Mouse (Mus musculus) ES-E14 (cell line): ENCODE data around the gene Ccz1. TPM values are rescaled to one million over a fixed set of nuclear protein-coding genes. Genes with fewer than 3 reads are reported as not detected.

ENCODE experiments used
- DNase-seq: peaks from one replicate; pipeline ENCODE4 v3.0.0-alpha.2; 2013; ENCODE audit warnings: low read depth, low spot score
- H3K27ac ChIP-seq: 2 replicates; pipeline ENCODE4 v1.5.1; 2012; ENCODE audit warnings: low read depth, mild to moderate bottlenecking, low read length, moderate library complexity, mixed read lengths; ENCODE audit not compliant: poor library complexity, insufficient read depth, severe bottlenecking
- H3K36me3 ChIP-seq: 2 replicates; pipeline ENCODE4 v1.6.1; 2012; ENCODE audit warnings: mild to moderate bottlenecking, low read length, moderate library complexity, mixed read lengths; ENCODE audit not compliant: control insufficient read depth, poor library complexity, insufficient read depth, severe bottlenecking
- H3K4me1 ChIP-seq, 2 experiments: fragments of 150-350 bp in 1 of 2; sonication (generic) in 1 of 2; 2 replicates each; pipeline ENCODE4 v1.6.1; 2012; ENCODE audit warnings: low read length in 2 of 2, mild to moderate bottlenecking in 1 of 2, mixed read lengths in 1 of 2; ENCODE audit not compliant: control insufficient read depth in 2 of 2, insufficient read depth in 2 of 2, poor library complexity in 1 of 2
- H3K4me3 ChIP-seq, 2 experiments: fragments of 150-350 bp in 1 of 2; sonication (generic) in 1 of 2; 2 replicates each; pipeline ENCODE4 v1.5.1; 2012; ENCODE audit warnings: low read length in 2 of 2, low read depth in 1 of 2, mild to moderate bottlenecking in 1 of 2, mixed read lengths in 1 of 2; ENCODE audit not compliant: insufficient read depth in 1 of 2, poor library complexity in 1 of 2, severe bottlenecking in 1 of 2
- H3K9ac ChIP-seq: 2 replicates; pipeline ENCODE4 v1.6.1; 2012; ENCODE audit warnings: low read depth, mild to moderate bottlenecking, low read length, mixed read lengths; ENCODE audit not compliant: poor library complexity, insufficient read depth, severe bottlenecking
- H3K9me3 ChIP-seq: fragments of 150-350 bp; sonication (generic); 2 replicates; pipeline ENCODE4 v1.6.1; 2012; ENCODE audit warnings: low read depth, mild to moderate bottlenecking, low read length; ENCODE audit not compliant: control insufficient read depth, insufficient read depth
- CHD2 ChIP-seq: IDR thresholded peaks from 2 replicates; pipeline ENCODE4 v1.6.1; 2014; ENCODE audit warnings: mild to moderate bottlenecking, low read depth, low read length, inconsistent platforms
- HCFC1 ChIP-seq: IDR thresholded peaks from 2 replicates; pipeline ENCODE4 v1.6.1; 2012; ENCODE audit warnings: low read length, inconsistent platforms, borderline replicate concordance; ENCODE audit not compliant: insufficient read depth
- MAFK ChIP-seq: IDR thresholded peaks from 2 replicates; pipeline ENCODE4 v1.6.1; 2014; ENCODE audit warnings: mild to moderate bottlenecking, low read depth, low read length, inconsistent platforms; ENCODE audit not compliant: insufficient read depth
- ZC3H11A ChIP-seq: IDR thresholded peaks from 2 replicates; pipeline ENCODE4 v1.6.1; 2012; ENCODE audit warnings: low read depth, mild to moderate bottlenecking, inconsistent platforms, low read length, borderline replicate concordance
- ZNF384 ChIP-seq: IDR thresholded peaks from 2 replicates; pipeline ENCODE4 v1.6.1; 2012; ENCODE audit warnings: low read depth, low read length, inconsistent platforms
- in situ Hi-C, 2 experiments: fragments of 600-800 bp; cut with MboI; formaldehyde crosslinking; loops; one replicate each; pipeline ENCODE4 v1.15.1; 2025; ENCODE audit warnings: low sequenced_read_pairs in 2 of 2, inconsistent platforms in 1 of 2; ENCODE audit not compliant: unreplicated experiment in 2 of 2
- total RNA-seq: library from RNA; depleted of rRNA; stranded (reverse); fragments of 300-350 nt; gene quantifications from 2 replicates; pipeline ENCODE4 v1.2.3, GENCODE M21; 2012; rRNA removed

Ccz1 gene
- total RNA-seq: 50.7 and 75.8 TPM in 2 replicates

- Histone ChIP-seq H3K36me3 (peaks cover 5% of the 10 kb centered on the region), H3K4me3 (peak within 1 kb of the TSS; percentile 87 to 94), H3K9ac (peak within 1 kb of the TSS; percentile 89), H3K4me1 (peaks cover 2 to 4% of the 10 kb centered on the region in 2 experiments; a peak in 1 of 4 replicates), H3K27ac (peak within 1 kb of the TSS; percentile 65; the same call in 1 of the 2 replicates), H3K9me3 (no peaks in the 10 kb centered on the region)
- no peak for TF ChIP-seq ZC3H11A
- peak; percentile 92 for TF ChIP-seq CHD2
- no peak for TF ChIP-seq ZNF384
- peak; percentile 88 for TF ChIP-seq HCFC1
- no peak for TF ChIP-seq MAFK
- in situ Hi-C loops: no loop called here
- DNase-seq: peak; percentile 81
Observed at GRCm38 (mm10) chr5:144014551-144015311, at the start of gene Ccz1. Gene Ccz1, minus strand, starts transcription at chr5:144014877.

DNA sequence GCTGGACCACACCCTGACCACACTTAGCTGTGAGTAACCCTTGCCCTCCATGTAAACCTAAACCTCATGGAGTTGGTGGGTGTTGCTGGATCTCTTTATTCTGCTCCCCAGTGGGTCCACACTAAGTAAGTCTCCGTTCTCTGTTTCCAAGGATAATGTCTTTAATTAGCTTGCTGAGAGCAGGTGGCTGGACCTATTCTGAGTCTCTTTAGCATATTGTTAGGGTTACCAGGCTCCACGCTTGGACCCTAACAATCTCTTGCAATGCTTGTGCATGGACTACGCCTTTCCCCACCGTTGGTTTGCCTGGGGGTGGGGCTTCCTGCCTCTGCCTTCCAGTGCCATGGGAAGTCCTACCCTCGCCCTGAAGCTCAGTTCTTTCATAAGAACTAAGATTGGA, 49.4 kb upstream of the Ccz1 start:
- in situ Hi-C loops: no loop called here
- DNase-seq: no peak

GRCm38 (mm10) chr5:144054340-144054739, 39.7 kb upstream of the Ccz1 start:
- no peak overlapping the region for H3K27ac ChIP-seq
- in situ Hi-C loops: no loop called here
- H3K4me3 ChIP-seq: no peak overlapping the region
- no peak overlapping the region for H3K9ac ChIP-seq
- no peaks in the 10 kb centered on the region for H3K9me3 ChIP-seq
- no peak for TF ChIP-seq CHD2
- TF ChIP-seq ZNF384: no peak
- TF ChIP-seq HCFC1: no peak
- TF ChIP-seq ZC3H11A: no peak
- no peak for TF ChIP-seq MAFK
- no peaks in the 10 kb centered on the region for H3K36me3 ChIP-seq
- no peaks in the 10 kb centered on the region for H3K4me1 ChIP-seq
- DNase-seq: no peak

More for the DNA sequence above, 49.4 kb upstream of the Ccz1 start:
- Histone ChIP-seq H3K9me3 (no peaks in the 10 kb centered on the region), H3K9ac (no peak overlapping the region), H3K4me1 (peaks cover 0 to 3% of the 10 kb centered on the region in 2 experiments; a peak in 2 of 4 replicates), H3K36me3 (no peaks in the 10 kb centered on the region), H3K27ac (no peak overlapping the region), H3K4me3 (no peak overlapping the region)
- TF ChIP-seq ZNF384: no peak
- no peak for TF ChIP-seq HCFC1
- TF ChIP-seq MAFK: no peak
- no peak for TF ChIP-seq ZC3H11A
- no peak for TF ChIP-seq CHD2

GRCm38 (mm10) chr5:144053450-144053849, 38.8 kb upstream of the Ccz1 start:
- Histone ChIP-seq H3K4me3 (no peak overlapping the region), H3K4me1 (no peaks in the 10 kb centered on the region), H3K9me3 (no peaks in the 10 kb centered on the region), H3K9ac (no peak overlapping the region), H3K36me3 (no peaks in the 10 kb centered on the region), H3K27ac (no peak overlapping the region)
- TF ChIP-seq HCFC1 (no peak), CHD2 (no peak), ZC3H11A (no peak), MAFK (no peak), ZNF384 (no peak)
- in situ Hi-C loops: no loop called here
- DNase-seq: no peak
